Mouse (Mus musculus) thymus, postnatal 0 days (tissue): ENCODE data around the gene Tbc1d1. TPM values are rescaled to one million over a fixed set of nuclear protein-coding genes. Genes with fewer than 3 reads are reported as not detected.
A peak's percentile ranks its signal among the peaks of the same experiment; 100 is the strongest.

ENCODE experiments used
- DNase-seq: peaks from one replicate; pipeline ENCODE4 v3.0.0-alpha.2; 2015; ENCODE audit warnings: low spot score
- polyA plus RNA-seq: library from polyadenylated mRNA; unstranded; fragments of >200 nt; fragmentation: Nextera tagmentation; extraction: Ambion mirVana; gene quantifications from 2 replicates; pipeline ENCODE4 v1.2.1, GENCODE M21; 2015

The Tbc1d1 gene
- polyA plus RNA-seq, 1 experiment from 2014 or later, result 18.5 TPM

DNA sequence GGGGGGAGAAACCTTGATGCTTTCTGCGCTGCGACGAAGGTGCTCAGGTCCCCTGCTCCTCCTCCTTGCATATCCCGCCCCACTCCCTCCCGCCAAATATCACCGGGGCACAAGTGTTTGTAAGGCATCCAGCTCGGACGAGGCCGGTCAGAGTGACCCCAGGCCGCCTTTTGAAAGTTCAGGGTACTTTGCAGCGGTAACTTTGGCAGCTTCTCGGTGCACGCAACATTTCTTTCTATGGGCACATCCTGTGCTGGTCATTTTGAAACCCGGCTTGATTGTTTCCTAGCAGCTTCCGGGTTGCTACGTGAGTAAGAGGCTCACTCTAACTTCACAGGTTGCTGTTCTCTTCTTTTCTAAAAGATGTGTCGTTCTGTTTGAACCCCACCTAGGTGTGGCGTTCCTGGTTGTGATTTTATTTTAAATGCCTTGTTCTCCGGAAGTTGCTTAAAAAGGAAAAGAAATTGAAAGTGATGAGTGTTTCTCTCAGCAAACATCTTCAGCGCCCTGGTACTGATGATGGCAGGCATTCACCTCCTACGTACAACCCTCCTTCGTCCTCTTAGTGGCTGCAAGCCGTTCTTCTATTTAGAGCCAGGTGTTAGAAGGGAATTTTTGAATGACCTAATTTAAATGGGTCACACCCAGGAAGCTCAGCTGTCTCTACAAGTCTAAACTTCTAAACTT lies 4.7 kb downstream of the Tbc1d1 start:
- peak; percentile 50 for DNase-seq

DNA sequence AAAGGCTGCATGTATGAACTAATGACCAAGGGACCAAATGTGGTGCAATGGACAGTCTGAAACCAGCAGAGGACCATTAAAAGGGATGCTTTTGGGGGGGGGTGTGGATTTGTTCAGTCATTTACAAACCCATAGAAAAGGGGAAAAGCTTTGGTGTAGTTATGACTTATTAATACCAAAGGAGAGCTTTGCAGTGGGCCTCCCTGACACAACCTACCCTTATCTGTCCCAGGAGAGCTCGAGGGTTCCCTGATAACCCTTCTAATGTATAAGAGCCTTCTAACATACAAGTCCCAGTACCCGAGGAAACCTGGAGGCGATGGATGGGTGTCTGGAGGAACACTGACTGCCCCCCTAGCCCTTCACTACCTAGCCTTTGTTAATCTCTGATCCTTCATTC lies 5.8 kb downstream of the Tbc1d1 start:
- no peak for DNase-seq

DNA sequence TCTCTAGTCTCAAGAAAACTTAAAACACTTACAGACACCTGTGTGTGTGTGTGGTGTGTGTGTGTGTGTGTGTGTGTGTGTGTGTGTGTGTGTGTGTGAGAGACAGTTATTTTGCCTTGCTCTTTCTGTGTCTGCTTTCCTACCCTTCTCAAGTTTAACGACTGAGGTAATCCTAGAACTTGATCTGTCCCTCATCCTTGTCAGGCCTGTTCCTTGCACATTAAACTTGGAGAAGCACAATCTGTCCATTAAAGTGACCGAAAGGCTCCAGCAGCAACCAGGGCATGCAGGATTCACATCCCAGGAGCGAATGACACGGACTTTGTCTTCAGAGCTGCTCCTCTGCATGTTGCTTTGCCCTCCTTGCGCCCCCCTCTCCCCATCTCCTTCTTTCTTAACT lies 6.5 kb downstream of the Tbc1d1 start:
- DNase-seq, result no peak

DNA sequence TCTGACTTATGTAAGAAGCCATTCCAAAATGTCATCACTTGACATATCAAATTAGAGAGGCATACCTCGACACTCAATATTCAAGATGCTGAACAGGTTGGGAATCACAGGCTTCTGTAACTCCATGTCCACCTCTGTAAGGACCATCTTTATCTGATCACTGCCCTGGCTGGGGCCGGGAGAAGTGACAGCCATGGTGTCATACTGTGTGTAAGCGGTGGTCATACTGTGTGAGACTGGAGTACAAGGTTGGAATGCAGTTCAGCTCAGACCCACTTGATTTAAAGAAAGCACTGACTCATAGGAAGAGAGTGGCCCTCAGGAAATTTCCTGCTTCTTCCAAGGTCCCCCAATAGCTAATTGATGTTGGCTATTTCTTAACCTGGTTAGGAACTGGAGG lies 8.3 kb downstream of the Tbc1d1 start:
- no peak for DNase-seq

GRCm38 (mm10) chr5:64165826-64166225 lies 9.7 kb downstream of the Tbc1d1 start:
- DNase-seq, result no peak

- DNase-seq, result no peak
These were observed 13.0 kb downstream of the Tbc1d1 start for GRCm38 (mm10) chr5:64168990-64169540.

- no peak for DNase-seq
These were observed 16.8 kb downstream of the Tbc1d1 start for GRCm38 (mm10) chr5:64172884-64173283.

GRCm38 (mm10) chr5:64173302-64173701 lies 17.2 kb downstream of the Tbc1d1 start:
- DNase-seq, result no peak

GRCm38 (mm10) chr5:64174429-64174935 lies 18.4 kb downstream of the Tbc1d1 start:
- DNase-seq, result no peak

GRCm38 (mm10) chr5:64180548-64180947 lies 24.4 kb downstream of the Tbc1d1 start:
- no peak for DNase-seq

- DNase-seq, result no peak
These were observed 27.6 kb downstream of the Tbc1d1 start for GRCm38 (mm10) chr5:64183712-64184111.

DNA sequence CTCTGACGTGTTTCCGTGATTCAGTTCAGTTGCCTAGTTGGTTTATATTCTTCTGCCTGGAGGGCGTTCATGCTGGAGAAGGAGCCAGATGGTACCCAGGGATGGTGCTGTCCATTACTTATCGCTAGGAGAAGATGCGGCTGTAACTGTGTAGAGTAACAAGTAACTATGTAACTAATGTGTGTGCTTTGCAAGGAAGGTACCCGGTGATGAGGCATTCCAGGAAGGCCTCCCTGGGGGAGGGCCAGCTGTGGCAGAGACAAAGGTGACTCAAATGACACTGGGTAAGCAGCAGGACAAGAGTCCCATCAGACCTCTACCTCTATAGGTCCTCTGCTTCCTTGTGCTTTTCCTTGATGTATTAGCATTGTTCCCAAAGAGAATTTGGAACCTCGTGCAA lies 29.2 kb downstream of the Tbc1d1 start:
- DNase-seq, result no peak

GRCm38 (mm10) chr5:64186566-64186965 lies 30.5 kb downstream of the Tbc1d1 start:
- DNase-seq, result no peak

GRCm38 (mm10) chr5:64188083-64188648 lies 32.1 kb downstream of the Tbc1d1 start:
- no peak for DNase-seq

- no peak for DNase-seq
These were observed 34.8 kb downstream of the Tbc1d1 start for GRCm38 (mm10) chr5:64190892-64191291.

GRCm38 (mm10) chr5:64193353-64193752 lies 37.2 kb downstream of the Tbc1d1 start:
- DNase-seq, result no peak

DNA sequence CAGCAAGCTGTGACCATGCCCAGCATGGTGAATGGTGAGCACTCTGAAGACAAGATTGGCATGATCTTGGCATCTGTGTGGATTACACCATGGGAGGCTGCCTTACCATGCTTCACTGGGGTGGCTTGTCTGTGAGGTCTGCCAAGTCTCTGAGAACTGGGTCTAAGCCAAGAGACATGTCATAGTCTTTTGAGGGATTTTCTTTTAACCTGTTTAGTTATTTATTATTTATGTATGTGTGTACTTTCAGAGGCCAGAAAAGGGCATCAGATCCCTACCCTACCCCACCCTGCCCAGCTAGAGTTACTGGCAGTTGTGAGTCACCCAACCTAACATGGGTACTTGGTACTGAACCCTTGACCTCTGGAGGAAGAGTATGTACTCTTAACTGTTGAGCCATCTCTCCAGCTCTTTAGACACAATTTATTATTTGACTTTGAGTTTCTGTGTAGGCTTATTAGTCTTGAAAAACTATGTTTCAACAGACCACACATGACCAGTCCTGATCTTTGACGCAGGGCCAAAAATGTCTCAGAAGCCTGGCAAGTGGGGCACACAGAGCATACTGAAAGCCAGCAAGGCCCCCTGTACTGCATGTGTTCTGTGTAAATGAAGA lies 40.3 kb downstream of the Tbc1d1 start:
- no peak for DNase-seq

DNA sequence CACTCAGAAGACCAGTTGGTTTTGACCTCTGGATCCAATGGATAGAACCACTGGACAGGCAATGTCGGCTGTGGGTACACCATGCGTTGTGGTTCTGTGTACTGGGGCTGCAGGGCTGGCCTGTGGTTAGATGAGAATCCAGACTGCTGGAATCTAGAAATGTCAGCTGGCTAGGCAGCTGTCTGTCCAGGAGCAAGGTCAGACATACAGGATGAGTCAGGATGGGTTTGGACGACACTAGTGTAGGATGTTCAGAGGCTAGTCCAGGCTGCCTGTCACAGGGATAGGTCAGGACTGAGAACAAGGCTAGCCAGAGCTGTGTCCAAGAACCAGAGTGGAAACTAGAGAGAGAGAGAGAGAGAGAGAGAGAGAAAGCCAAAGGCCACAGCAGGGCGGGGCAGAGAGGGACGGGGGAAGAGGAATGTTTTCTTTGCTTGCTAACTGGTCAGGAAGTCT lies 40.8 kb downstream of the Tbc1d1 start:
- DNase-seq, result no peak

- DNase-seq, result no peak
These were observed 42.5 kb downstream of the Tbc1d1 start for GRCm38 (mm10) chr5:64198624-64199023.

DNA sequence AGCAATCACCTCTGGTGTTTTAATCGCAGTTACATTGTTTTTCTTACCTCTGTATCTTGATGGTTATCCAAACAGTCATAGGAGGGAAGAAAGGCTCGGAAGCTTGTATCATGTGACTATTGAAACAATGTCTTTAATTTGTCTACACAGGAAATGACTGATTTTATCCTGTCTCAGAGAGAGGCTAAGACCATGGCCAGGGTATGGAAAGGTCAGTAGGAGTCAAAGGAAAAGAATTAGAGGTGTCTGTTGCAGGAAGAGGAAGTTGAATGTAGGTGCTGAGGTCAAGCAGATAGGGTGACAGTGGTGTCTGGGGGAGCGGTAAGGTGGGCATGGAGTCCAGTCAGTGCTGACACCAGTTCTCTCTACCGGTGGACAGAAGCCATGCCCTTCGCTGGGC lies 45.0 kb downstream of the Tbc1d1 start:
- no peak for DNase-seq

DNA sequence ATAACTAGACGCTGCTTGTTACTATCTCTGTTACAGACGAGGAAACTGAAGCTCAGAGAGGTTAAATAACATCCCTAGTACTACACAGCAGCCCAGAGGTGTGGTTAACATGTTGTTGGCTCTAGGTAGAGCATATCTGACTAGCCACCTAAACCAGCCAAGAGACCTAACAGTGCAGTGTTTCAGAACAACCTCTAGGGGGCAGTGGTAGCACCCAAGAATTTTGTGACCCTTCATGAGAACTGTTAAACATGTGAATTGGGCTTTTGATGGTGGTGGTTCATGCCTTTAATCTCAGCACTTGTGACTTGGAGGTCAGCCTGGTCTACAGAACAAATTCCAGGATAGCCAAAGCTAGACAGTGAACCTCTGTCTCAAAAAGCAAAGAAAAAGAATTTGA lies 46.2 kb downstream of the Tbc1d1 start:
- DNase-seq, result peak; percentile 76

GRCm38 (mm10) chr5:64205610-64206009 lies 49.5 kb downstream of the Tbc1d1 start:
- no peak for DNase-seq
